Mouse (Mus musculus): ENCODE data around the gene Stk4.

Stk4 gene

DNA sequence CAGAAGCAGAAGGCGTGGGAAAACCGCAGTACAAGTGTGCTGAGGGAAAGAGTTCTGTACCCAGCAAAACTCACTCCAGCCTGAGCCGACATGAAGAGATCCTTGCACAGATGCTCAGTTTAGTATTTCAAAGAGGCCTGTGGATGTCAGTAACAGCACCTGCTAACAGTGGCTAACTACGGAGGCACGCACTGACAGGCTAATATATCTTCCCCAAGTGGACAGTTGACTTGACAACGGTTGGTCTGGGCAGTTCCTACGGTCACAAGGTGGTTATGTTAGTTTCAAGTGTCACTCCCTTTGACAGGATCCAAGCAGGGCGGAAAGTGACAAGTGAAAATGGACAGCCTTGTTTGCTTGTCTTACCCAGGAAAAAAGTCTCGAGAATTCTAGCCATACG, 12.1 kb downstream of the Stk4 start:
- DNase-seq: no peak

DNA sequence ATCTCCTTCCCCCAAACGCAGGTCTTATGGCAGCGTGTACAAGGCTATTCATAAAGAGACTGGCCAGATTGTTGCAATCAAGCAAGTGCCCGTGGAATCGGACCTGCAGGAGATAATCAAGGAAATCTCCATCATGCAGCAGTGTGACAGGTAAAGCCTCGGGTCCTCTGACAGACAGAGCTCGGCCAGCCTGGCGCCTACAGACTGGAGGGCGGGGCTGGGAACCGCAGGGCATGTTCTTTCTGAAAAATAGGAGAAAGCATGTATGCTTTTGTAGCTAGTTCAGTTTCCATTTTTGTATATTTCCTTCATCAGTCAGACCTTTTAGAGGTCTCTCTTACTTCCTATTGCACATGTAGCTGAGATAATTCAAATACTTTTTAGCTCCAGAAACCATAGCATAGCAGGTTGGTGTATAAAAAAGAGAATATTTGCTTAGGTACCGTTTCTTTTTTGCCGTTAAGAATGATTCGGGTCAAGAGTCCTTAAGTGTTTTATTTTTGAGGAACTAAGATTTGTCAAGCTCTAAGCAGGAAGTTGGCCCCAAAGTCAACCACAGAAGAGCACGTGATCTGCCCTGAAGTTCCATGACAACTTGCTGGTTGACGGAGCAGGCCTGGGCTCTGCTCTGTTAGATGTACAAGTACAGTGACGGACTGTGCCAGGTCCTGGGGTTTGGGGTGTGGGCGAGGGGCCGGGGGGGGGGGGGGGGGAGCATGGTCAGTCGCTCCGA, 13.7 kb downstream of the Stk4 start:
- DNase-seq: peak; percentile 90

DNA sequence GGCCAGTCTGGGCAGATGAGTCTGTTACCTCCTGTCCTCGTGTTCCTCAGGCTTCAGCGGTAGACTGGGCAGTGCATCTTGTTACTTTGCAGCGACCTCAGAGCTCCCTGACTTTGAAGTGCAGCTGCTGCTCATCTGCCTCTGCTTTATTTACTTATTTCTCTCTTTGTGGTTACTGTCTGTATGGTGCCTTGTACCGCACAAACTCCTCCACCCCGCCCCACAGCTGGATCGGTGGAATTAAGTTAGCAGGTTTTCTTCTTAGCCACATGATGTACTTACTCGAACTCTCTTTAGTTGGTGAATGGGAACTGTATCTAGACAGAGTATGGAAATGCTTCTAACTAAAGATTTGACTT, 14.2 kb downstream of the Stk4 start:
- DNase-seq: peak; percentile 57

DNA sequence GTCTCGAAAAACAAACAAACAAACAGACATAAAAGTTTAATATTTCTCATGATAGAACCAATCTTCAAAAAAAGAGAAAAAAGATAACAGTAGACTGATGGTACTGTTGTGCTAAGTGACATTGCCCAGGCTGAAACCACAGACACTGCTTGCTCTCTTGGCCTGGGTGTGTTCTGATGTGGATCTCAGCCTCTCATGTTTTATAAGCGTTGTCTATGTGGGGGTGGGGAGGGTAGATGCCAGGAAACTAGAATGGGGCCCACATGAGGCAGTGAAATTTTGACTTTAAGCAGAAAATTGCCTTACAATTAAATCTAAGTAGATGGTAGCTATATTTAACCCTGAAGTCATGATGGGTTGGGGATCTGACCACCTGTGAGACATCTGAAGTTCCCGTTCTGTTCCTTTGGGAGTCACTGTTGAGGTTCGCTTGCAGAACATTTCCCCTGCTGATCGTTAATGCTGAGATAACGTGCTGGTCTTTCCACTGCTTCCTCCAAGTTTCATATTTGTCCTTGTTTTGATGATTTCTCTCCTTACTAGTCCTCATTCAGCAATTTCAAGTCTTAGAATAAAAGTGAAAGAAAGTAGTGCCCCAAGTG, 17.4 kb downstream of the Stk4 start:
- DNase-seq: no peak

DNA sequence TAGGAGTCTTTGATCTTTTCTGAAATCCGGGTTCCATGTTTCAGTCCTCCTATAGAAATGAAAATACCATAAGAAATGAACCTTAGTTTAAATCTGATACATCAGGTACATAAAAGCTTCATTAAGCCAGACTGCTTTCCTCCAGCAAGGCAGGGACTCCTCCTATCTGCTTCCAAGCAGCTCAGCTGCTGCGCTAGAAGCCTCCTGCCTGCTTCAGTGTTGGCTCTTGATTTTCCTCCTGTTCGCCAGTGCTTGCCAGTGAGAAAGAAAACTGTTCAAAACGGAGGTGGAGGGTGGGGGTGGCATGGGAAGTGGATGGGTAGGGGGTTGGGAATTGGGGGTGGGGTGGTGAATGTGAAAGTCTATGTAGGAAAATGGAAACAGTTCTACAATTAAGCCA, 19.4 kb downstream of the Stk4 start:
- DNase-seq: no peak

DNA sequence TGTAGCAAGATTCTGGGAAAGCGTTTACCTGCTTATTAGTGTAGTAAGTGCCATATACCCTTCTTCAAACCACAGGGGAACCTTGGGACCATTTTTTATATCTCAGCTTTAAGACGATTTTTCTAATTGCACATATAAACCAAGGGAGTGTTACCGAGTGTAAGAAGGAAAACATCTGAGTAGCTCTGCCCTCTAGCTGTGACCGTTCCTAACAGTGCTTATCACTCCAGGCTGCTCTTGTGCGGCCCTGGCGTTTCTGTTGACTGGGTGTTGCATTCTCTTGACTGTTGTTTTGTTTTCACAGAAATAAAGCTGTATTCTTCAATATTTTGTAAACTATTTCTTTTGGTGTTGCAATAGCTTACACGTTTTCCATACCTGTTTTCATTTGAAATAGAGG, 24.0 kb downstream of the Stk4 start:
- DNase-seq: peak; percentile 39

DNA sequence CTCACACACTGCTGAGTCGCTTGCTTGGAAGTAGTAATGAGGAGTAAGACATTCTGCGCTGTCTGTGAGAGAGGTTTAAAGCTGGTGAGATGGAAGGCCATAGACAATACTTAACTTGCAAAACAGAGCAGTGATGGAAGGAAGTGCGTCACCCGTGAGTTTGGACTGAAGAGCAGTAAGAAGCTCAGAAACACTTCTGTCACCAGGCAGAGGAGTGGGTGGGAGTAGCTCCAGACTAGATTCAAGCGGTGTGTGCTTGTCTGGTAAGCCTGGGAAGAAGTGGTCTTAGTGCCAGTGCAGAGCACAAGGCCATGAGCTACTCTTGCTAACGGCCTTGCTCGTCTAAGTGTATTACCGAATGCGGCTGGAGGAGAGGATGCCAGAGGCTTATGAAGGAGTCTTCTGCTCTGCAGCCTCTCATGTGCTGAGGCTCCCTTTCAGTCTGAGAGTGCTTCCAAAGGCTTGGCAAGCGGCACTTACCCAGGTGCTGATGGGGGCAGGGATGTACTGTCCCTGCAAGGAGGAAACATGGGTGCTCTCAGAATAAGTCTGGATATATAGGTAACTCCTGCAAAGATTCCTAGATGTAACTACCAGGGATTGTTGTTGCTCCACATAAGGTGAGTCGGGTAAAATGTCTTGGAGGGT, 28.6 kb downstream of the Stk4 start:
- DNase-seq: no peak

DNA sequence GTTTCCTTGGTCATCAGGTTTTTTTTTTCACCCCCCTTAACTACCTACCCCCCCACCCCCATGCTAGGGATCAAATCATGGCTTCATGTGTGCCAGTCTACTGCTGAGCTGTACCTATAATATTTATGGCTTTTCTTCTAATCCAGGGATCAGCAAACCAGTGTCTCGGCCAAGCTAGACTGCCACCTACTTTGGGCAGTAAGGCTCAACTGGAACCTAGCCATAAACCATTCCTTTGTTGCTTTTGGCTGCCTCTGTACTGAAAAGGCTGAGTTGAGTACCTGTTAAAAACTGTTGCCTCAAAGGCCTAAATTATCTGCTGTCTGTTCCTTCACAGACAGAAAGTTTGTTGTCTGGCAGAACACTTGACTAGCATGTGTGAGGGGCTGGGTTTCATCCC, 31.8 kb downstream of the Stk4 start:
- no peak for DNase-seq

DNA sequence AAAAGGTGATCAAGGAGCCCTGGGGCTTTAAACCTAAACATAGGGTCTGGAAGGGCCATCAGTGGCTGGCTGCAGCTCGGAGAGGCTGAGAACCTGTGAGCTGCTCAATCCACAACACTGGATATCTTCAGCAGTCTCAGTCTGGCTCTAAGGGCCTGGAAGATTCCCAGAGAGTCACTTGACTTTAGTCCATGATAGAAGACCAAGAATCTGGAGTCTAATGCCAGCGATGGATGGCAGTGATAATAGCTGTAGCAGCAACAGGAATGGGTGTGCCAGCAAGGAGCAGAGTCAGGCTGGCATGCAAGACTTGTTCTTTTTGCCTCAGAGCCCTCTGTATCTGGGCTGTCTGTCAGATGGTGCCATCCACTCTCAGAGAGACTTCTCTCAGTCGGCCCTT, 32.2 kb downstream of the Stk4 start:
- peak; percentile 60 for DNase-seq

DNA sequence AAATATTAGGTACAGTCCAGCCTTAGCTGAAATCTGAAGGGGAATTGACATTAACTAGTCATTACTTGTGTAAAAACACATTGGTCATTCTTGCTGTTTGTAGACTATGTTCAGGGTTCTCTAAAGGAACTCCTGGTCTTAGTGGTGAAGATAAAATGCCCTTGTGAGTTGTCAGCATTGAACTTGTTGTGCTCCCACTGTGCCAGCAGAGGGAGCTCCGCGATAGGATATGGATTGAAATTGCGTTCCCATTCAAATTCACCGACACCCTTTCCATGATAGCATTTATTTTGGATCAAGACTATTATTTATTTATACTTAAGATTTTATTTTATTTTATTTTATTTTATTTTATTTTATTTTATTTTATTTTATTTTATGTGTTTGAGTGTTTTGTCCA, 33.4 kb downstream of the Stk4 start:
- DNase-seq: peak; percentile 79

DNA sequence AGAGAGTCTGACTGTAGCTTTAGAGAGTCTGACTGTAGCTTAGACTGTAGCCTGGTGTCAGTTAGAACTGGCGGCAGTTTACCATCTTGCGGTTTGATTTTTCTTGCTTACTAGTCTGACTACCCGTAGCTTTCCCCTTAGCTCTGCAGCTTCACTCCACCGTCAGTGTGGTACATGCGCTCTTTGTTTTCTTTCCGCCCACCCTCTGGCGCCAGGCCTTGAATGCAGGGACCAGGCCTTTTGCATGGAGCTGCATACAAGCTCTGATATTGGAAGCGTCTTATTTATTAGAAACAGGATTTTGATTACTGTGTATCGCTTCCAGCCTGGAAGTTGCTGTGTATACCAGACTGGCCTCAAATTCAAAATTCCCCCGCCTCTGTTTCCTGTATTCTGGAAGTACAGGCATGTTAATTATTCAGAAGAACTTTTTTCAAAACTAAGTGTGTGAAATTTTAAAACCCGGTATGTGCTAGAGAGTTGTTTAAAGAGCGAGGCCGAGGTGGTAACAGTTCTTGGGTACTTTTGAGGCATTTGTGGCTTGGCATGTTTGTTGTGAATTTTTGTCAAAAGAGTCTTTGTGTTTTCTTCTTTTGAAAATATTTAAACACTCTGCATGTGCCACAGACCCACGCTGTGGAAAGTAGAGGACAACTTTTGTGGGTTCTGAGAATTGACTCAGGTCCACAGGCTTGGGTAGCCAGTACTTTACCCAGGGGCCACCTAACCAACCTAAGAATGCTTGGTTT, 36.3 kb downstream of the Stk4 start:
- DNase-seq: peak; percentile 30

DNA sequence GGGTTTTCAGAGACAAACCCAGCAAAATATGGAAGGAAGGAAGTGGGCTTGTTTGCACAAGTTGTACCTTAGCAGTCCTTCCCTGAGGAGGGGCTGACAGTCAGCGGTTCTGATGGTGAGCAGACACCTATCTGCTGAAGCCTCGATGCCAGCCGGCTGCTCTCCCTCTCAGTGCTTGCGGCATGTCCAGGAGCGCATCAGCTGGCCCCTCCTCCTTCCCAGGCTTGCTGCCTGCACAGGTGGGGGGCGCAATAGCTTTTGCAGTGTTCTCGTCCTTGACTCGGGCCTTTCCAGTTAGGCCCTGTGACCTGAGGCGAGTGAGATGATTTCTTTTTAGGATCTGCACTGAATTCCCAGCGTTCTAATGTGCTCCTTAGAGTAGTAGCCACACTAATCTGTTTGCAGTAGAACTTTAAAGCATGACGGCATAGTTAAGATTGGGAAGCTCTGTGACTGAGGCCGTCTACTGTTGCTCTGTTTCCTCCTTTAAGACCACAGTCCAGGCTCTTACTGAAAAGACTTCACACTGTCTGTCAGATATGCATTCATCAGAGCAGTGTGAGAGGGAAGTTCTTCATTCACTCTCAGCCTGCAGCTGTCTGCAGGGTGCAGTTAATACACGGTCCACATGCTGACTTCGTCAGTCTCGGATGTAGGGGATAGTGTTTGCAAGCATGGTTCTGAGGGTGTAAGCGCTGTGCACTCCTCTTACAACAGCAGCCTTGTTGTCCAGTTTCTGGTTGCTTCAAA, 37.2 kb downstream of the Stk4 start:
- no peak for DNase-seq

DNA sequence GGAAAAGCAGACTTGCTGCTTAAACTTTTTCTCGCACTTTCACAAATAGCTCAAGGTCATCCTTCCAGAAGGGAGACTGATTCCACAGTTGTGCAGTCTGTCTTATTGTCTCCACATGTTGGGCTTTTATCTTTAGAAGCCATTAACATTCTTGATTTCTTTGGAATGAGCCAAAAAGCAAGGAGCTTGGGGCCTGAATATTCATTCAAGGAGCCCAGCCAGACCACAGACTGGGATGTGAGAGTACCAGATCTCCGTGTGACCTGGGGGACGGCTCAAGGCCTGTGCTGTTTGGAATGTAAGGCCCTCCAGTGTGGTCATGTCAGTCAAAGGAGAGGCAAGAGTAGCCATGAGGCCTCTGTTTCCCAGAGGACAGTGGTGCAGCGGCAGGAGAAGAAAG, 38.4 kb downstream of the Stk4 start:
- no peak for DNase-seq

DNA sequence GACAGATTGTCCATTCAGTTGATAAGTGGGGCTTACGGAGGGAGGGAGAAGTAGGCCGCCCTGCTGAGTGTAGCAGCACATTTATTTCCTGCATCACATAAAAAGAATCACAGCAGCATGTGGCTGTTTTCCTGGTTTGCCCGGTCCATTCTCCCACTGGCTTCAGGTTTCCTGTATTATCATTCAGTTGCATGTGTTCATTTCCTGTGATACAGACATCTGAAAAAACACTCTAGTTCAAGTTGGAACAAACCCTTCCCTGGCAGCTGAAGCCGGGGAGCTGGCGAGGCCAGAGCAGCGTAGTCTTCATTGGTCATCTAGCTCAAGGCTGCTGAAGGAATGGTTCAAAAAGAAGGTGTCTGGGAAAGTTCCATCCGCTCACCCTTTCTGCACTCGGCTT, 41.4 kb downstream of the Stk4 start:
- peak; percentile 47 for DNase-seq

DNA sequence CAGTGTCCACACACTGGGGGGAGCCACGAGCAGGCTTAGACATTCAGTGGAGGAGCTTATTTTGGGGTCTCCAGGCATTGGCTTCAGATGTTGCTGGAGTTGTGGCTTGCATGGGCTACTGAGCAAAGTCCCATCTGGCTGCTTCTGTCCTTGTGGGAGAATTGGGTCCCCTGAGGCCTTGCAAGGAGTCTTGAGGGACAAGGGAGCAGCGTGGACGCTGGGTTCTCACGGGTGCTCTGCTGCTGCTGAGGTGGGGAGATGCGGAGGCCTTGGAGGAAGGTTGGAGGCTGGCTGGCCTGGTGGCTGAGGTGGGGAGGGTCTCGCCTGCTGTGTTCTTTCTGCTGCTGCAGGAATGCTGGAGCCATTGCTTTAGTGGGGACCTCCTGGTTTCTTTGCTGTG, 43.9 kb downstream of the Stk4 start:
- no peak for DNase-seq

DNA sequence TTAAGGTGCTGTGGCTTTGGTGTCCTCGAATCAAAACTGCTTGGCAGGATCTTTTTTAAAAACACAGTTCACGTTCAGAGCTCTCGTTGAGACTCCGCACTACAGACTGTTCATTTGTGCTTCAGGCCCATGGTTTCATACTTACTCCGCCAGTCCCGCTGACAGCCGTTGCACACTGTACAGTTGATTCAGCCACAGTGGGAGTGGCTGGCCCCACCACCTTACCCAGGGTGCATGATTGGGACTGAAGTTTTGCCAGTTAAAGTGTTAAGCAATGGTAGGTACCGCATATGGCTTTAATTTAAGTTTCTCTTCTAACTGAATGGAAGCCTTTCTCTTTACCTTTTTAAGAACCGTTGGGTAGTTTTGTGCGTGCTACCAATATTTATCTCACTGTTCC, 45.4 kb downstream of the Stk4 start:
- DNase-seq: no peak

DNA sequence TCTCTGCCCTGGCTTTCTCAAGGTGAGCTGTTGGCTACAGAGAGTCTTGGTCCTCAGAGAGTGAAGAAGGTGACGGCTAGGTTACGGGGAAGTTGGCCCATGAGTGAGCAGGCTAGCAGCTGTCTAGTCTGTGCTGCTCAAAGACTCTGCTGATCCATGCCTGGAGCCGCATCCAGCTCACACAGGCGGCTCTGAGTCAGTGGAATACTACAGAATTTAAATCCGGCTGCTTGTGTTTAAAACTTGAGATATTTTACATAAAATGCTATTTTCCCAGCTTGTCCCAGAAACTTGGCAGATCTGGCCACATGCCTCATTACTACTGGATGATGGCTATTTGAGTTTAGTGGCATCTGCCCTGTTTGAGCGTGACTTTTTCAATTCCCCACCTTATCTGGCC, 49.4 kb downstream of the Stk4 start:
- DNase-seq: no peak

DNA sequence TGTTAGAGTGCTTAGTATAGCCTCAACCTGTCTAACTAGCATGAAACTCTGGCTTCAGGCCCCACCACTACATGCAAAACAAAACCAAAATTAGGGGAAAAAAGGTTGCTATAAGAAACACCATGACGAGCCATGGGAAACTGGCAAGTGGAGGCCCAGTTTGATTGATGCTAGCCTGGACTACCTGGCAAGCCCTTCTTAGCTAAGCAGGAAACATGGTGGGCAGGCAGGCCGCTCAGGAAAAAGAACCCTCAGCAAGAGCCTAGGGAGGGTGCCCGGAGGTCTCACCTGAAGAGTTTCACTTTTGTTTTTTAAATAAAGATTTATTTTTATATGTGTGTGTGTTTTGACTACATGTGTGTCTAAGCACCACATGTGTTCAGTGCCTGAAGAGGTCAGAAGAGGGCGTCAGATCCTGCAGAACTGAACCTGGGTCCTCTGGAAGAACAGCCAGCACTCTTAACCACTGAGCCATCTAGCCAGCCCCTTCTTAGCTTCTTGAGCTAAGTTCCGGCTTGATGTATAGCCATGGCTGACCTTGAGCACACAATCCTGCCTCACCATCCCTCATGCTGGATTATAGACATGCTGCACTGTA, 53.1 kb downstream of the Stk4 start:
- DNase-seq: peak; percentile 14

DNA sequence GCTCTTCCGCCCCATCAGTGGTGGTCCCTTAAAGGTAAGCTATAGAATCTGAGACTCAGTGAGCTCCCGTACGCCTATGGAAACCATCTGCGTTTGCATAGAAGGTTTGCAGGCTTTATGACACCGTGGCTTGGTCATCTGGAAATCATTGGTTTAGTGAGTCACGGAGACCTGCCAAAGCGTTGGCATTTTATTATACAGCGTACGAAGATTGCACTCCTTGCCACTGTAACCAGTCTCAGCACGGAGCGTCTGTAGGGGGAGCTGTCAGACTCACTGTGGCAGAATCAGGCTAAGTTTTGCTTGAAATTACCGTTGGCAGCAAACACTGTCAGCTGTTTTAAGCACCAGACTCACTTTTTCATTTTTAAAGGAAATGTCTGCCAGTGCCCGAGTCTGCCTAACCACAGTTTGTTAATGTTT, 56.4 kb downstream of the Stk4 start:
- DNase-seq: peak; percentile 81

DNA sequence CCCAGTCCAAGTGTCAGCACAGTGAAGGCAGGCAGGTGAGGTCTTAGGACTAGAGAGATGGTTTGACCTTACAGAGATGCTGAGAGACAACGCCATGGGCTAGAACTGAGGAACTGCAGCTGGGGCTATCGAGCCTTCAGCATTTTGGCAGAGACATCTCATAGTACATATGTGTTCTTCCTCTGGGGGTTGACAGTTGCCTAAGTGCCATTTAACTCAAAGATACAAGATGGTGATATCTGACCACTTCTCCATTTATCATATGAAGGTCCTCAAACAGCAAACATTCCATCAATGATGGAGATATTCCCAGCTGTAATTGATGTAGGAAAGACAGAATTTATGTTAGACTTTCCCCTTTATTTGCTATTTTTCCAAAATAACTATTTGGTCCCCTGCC, 57.2 kb downstream of the Stk4 start:
- no peak for DNase-seq

DNA sequence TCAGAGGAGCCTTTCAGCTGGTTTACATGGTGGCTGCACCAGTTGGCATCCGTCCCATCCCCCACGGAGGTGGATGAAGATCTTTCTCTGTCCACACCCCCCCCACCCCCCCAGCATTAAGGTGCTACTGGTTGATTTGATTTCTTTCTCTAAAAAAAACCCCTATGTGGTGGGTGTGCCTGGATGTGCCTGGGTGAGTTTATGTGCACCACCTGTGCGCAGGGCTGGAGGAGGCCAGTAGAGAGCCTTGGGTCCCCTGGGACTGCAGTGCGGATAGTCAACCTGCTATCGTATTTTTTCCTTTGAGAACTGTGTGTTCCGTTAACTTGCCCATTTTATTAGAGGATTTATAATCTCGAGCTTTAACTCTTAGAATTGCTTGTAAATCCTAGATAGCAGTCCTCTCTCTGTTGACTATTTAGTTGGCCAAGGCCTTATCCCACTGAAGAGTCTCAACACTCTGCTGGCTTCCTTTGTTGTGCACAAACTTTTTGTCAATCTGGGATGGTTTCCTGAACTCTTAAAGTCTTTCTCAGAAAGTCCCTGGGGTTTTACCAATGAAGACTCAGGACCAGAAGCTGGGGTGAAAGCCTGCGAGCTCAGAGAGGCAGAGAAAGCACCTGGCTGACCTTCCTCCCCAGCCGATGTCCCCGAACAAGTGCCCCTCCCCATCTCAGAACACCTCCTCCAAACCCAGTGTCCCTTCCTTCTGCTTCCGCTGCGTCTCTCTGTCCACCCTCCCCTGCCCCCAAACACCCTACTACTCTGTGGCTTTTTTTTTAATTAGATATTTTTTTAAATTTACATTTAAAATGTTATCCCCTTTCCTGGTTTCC, 58.7 kb downstream of the Stk4 start:
- DNase-seq: peak; percentile 16

DNA sequence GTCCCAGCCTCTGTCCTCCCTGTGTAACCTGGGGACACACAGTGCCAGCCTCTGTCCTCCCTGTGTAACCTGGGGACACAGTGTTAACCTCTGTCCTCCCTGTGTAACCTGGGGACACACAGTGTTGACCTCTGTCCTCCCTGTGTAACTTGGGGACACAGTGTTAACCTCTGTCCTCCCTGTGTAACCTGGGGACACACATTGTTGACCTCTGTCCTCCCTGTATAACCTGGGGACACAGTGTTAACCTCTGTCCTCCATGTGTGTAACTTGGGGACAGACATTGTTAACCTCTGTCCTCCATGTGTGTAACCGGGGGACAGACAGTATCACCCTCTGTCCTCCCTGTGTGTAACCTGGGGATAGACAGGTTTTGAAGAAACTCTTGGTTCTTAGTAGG, 61.5 kb downstream of the Stk4 start:
- no peak for DNase-seq

All from lung, postnatal 36 days (tissue).